Mouse (Mus musculus): Measurements from ENCODE around the gene Ints4. TPM values are rescaled to one million over a fixed set of nuclear protein-coding genes. Genes with fewer than 3 reads are reported as not detected.

Ints4 gene
- polyA plus RNA-seq (2017; shearing (Covaris generic)): 35.2 TPM

DNA sequence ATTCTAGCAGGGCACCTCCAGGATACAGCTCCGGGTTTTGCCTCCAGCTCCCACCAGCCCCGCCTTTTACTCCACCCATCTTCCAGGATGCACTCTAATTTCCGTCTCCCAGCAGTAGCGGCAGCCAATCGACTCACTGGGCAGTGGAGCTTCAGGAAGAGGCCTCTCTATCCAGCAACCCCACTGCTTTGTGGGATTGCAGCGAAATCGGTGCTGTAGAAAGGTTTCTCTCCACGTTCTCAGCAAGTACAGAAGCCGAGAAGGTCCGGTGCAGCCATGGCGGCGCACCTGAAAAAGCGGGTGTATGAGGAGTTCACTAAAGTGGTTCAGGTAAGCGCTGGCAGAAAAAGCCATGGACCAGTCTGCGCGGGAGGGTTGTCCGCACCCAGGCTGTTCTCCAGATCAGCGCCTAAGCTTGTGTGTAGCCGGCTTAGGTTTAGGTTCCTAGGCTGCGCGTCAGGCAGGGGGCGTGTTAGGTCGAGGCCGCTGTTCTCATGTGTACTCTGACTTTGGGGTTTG is at the start of gene Ints4:
Ints4 (plus strand) TSS at position 136 of the 519 bp plus-strand sequence.

DNA sequence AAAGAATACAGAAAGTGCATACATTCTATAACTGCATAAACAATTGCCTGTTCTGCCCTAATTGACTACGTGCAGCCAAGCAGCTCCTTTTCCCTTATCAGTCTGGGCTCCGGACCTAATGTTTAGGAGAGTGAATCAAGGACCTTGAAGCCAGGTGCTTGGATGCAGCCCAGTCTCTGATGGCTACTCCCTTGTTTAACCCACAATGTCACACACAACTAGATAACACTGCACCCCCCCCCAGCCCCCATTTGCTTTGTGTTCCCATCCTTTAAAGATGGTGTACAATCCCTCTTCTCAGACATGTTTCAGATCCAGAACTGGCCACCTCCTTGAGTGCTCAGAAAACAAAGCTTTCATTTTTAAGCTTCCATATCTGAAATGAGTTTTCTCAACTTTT is 29.7 kb upstream of the Ints4 start, which contains the start of gene Kctd14:
Kctd14 (plus strand) TSS at position 301 of the 400 bp plus-strand sequence.

DNA sequence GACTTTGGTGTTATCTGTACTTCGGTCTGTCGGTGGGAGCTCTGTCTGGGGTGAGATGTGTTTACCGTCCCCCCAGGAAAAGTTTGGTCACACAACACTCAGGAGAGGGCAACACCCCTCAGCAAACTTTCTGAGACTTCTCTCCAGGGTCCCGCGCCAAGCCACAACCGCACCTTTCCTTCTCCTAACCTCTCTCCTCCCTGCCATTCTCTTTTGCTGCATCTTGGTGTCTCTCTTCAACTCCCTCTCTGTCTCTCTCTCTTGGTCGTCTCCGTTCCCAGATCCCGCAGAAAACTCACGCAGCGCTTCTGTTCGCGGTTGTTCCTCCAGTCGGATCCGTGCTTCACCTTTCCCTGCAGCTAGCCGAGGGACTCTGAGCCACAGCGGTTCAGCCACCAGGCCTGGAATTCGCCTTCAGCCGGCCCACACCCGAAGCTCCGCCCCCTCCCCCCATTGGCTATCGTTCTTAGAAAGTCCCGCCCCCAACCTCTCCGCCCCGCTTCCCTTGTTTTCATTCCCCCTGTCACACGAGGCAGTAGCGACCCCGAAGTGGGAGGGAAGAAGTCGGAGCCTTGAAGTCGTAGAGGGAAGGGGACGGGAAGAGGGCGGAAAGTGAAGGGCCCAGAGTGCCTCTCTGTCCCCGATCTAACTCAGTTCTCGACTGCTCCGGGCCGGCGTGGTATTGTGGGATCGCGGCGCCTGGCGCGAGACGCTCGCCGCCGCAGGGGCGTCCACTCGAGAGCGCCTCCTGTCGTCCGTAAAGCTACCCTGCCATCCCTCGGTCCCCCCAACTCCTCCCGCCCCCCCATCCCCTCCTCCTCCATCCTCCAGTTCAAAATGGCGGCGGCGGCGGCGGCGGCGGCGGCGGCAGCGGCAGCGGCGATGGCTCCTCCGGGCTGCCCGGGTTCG is 98.6 kb downstream of the Ints4 start, which contains the start of the genes Aamdc and Rsf1:
Aamdc (minus strand) TSS at position 431 of the 909 bp plus-strand sequence.
Rsf1 (plus strand) TSS at position 823 of the 909 bp plus-strand sequence.

Other genes starting within 250 kb of the Ints4 start
- 2.9 TPM for gene Usp35, start 148.9 kb upstream of the Ints4 start, polyA plus RNA-seq (2017; shearing (Covaris generic))
- 0.27 TPM for gene Kctd21, start 148.6 kb upstream of the Ints4 start, polyA plus RNA-seq (2017; shearing (Covaris generic))
- 8.0 TPM for gene Alg8, start 109.3 kb upstream of the Ints4 start, polyA plus RNA-seq (2017; shearing (Covaris generic))
- 76.4 TPM for gene Ndufc2, start 81.0 kb upstream of the Ints4 start, polyA plus RNA-seq (2017; shearing (Covaris generic))
- not detected for gene Thrsp, start 63.2 kb upstream of the Ints4 start, polyA plus RNA-seq (2017; shearing (Covaris generic))
- not detected for gene Kctd14, start 29.6 kb upstream of the Ints4 start, polyA plus RNA-seq (2017; shearing (Covaris generic))
- 20.8 TPM for gene Aamdc, start 98.5 kb downstream of the Ints4 start, polyA plus RNA-seq (2017; shearing (Covaris generic))
- 67.5 TPM for gene Rsf1, start 98.9 kb downstream of the Ints4 start, polyA plus RNA-seq (2017; shearing (Covaris generic))
- 90.7 TPM for gene Clns1a, start 215.7 kb downstream of the Ints4 start, polyA plus RNA-seq (2017; shearing (Covaris generic))